Mouse (Mus musculus): ENCODE measurements around the gene Tet3.

Gene Tet3

DNA sequence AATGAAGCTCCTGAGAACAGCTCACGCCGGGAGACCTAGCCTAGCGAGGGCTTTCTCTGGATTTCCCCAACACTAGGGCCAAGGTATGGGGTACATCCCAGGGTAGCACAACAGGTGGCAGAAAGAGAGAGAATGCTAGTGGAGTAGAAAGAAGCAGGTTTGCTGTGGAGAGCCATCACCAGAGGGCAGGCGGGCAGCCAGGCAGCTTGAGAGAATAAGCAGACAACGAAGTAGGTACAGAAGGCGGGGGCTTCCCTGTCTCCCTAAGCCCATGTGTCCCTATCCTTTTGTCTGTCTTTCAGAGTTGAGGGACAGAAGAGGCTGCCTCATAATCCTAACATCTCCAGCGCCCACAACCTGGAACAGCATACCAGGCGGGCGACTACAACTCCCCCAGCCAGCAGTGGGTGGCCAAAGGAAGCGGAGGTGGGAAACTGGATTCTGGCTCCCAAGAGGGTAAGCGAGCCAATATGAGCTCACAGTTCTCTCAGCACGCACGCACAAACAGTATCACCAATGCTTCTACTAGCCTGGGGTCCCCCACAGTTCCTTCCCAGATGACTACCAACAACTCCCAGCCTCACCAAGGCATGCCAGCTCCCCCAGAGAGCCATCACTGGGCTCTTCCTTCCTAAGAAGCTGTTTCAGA lies 19.6 kb downstream of the Tet3 start:
- no peak for DNase-seq

DNA sequence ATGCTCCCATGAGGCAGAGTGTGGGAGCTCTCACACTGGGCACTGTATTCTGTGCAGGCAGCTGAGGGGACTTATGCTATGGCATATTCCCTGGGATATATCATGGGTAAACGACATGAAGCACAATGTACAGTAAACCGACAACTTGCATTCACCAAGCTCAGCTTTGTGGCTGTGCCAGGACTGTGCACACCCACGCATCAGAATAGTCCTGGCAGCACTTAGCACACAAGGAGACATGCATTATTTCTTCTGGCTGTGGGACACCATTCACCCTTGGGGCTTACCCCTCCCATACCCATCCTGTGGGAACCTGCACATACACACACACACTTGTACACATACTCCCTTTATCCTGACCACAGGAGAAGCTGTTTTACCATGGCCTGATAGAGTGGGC lies 20.3 kb downstream of the Tet3 start:
- no peak for DNase-seq

DNA sequence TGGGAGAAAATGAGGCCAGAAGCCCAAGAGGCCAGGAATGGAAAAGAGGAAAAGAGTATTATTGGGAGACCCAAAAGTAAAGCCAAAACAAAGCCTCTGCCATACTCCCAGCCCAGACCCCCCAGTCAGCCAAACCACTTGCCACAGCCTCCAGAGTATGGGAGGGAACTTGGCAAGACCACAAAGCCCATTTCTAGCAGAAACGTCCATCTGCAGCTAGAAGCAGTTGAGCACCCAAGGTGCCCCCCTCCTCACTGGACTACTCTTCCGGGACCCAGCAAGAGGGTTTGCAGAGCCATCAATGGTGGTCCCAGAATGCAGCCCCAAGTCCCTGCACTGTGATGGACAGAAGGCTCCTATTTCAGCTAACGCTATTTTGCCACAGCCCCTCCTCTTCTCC lies 21.1 kb downstream of the Tet3 start:
- DNase-seq = no peak

- no peak for DNase-seq
Observed at GRCm38 (mm10) chr6:83437225-83437624, 21.7 kb downstream of the Tet3 start.

GRCm38 (mm10) chr6:83436547-83436946 lies 22.3 kb downstream of the Tet3 start:
- no peak for DNase-seq

DNA sequence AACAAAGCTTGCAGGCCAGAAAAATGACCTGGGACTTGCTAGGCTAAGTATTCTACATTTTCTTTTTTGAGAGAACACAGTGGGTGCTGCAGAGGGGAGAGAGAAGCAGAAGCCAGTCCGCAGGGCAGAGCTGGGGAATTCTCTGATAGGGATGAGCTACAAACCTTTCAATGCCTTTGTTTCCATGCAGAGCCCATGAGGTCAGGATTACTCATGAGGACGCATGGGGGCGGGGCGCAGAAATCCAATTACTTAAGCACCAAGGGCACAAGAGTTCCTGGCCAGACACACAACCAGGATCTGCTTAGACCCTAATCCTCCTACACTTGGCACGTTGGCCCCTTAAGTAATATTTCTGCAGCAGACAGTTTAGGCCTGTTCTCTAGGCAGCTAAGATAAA lies 23.7 kb downstream of the Tet3 start:
- DNase-seq = no peak

DNA sequence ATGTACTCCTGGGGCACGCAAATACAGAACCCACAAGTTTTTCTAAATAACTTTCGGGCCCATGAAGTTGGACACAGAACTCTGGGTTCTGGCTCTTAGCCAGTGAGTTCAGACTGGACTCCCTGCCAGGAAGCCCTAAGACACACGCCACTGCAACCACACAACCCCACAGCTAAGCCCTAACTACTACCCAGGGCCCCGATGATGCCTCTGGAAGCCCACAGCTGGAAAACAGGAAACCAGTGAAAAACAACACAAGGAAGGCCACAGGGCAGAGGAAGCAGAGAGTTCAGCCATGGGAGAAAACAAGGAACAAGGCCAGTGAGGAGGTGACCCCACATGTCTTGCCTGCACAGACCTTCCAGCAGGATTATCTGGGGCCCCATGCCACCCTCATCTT lies 25.3 kb downstream of the Tet3 start:
- peak; percentile 50 for DNase-seq

GRCm38 (mm10) chr6:83432966-83433365 lies 25.9 kb downstream of the Tet3 start:
- no peak for DNase-seq

DNA sequence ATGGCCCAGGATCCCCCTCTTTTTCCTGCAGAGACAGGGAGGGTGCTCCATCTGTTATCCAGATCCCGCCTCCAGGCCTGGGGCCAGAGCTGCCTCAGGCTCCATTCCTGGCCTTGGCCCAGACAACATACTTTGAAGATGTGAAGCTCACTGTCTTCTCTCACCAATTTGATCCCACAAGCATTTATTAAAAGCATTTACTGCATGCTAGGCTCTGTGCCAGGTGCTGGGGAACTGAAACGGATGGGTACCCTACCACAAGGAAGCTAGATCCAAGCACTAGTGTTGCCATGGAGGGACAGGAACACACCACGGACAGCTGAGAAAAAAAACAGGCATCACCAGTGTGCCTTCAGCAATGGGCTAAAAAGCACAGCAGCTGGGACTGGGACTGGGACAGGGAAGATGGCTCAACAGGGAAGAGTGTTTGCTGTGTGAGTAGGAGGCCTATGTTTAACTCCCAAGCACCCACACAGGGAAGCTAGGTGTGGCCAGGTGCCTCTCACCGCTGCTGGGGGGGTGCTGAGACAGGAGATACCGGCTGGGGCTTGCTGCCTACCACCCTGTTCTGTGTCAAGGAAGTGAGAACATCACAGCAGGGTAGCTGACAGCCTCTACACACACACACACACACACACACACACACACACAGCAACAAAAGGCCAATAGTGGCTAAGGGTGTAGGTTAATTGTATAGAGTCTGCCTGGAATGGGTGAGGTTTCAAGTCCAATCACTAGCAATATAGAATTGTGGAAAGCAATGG lies 30.7 kb downstream of the Tet3 start:
- peak; percentile 66 for DNase-seq

DNA sequence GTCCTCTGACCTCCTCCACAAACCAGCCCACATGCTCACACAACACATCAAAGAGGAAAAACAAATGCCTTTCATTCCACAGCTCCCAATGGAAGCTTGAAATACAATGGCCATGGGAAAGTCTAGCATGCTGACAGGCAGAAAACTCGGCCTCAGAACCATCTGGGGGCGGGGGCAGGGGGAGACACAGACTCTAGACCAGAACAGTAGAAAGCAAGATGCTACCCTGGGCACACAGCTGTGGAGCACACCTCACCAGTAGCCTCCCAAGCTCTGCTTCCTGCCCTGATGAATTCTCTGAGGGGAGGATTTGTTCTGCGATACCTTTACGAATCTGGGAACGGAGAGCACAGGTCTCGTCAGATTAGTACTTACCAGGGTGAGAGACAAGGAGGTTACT lies 31.4 kb downstream of the Tet3 start:
- DNase-seq = no peak

GRCm38 (mm10) chr6:83426576-83426975 lies 32.3 kb downstream of the Tet3 start:
- no peak for DNase-seq

DNA sequence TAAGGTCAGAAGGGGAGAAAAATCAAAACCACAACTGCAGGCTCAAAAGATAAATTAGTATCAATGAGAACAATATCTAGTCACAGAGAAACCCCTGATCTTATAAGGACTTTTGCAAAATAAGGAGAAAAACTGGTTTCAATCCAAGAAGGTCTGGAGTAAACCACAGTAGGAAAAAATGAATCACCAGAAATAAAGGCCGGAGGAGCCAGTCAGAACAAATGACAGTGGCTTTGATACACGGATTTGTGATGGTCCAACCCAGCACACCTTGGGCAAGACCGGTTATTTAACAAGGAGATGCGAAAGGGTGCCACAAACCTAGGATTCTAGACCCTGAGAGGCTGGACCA lies 34.9 kb downstream of the Tet3 start:
- DNase-seq = no peak

DNA sequence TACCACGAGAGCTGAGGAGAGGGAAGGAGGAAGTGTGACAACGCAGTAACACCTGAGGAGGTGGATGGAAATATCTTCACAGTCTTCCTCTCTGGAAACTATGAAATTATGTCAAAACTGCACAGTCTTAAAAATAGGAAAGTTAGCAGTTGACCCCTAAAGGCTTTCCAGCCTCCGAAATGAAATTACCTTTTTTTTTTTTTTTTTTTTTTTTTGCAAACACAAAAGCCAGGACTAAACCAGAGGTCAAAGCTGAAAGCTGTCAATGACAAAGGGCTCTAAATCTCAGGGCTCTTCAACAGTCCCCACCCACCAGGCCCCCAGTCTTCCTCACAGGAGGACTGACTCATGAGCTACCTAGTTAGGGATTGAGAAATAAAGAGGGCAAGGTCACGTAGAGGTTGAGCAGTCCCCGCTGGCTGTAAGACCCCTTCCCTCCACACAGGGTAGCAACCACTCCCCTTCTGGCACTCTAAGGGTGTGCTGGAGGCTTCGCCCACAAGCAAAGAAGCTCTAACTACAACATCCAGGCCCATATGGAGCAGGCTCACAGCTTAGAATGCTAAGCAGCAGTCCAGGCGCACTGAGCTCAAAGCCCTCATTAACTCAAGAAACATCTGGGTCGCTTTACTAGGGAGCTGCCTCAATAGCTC lies 35.4 kb downstream of the Tet3 start:
- DNase-seq = no peak

GRCm38 (mm10) chr6:83421866-83422649 lies 36.8 kb downstream of the Tet3 start:
- DNase-seq = peak; percentile 88

GRCm38 (mm10) chr6:83419516-83419915 lies 39.4 kb downstream of the Tet3 start:
- no peak for DNase-seq

DNA sequence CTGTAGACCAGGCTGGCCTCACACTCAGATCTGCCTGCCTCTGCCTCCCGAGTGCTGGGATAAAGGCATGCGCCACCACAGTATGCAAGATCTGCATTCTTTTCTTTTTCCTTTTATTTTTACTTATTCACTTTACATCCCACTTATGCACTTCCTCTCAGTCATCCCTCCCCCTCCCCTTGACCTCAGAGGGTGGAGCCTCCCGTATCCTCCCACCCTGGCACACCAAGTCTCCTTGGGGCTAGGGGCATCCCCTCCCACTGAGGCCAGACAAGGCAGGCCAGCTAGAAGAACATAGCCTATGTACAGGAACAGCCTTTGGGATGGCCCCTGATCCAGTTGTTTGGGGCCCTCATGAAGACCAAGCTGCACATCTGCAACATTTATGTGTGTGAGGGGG lies 41.4 kb downstream of the Tet3 start:
- DNase-seq = no peak

DNA sequence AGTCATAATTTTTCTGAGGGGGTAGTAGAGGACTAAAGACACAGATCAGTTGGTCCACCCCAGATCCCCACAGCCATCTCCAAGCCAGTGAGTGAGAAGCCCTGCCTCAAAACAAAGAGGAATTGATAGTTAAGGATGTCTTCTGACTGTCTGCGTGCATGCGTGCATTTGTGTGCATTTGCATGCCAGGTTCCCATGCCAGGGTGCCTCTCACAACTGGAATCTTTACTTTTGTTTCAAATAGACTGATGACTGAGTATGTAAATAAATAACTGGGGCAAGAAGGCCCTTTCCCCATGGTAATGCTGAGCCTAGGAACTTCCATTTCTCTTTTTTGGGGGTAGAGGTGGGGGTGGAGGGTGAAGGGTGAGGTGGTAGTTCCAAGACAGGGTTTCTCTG lies 41.8 kb downstream of the Tet3 start:
- no peak for DNase-seq

- no peak for DNase-seq
Observed at GRCm38 (mm10) chr6:83416261-83417103, 42.4 kb downstream of the Tet3 start.

DNA sequence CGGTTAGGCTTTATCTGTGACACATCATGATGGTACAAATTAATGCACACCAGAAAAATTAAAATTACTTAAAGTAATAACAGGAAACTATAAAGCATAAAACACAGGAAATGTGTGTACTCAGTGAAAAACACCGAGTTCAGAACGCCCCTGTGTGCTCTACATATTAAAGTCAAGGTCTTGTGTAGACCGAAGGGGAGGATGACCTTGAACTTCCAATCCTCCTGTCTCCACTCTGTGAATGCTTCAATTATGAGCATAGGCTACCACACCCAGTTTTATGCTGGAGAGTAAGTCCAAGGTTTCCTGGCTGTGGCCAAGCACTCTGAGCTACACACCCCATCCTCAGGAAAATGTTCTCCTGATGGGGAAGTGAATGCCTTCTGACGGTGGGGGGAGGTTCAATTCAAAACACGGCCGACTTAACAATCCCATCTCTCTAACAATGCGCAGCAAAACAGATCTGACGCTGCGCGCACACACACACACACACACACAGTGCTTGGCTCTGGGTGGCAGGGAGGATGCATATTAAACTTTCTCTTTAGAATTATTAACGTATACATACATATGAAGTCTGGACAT lies 43.4 kb downstream of the Tet3 start:
- peak; percentile 30 for DNase-seq

GRCm38 (mm10) chr6:83414601-83415355 lies 44.1 kb downstream of the Tet3 start:
- DNase-seq = no peak

DNA sequence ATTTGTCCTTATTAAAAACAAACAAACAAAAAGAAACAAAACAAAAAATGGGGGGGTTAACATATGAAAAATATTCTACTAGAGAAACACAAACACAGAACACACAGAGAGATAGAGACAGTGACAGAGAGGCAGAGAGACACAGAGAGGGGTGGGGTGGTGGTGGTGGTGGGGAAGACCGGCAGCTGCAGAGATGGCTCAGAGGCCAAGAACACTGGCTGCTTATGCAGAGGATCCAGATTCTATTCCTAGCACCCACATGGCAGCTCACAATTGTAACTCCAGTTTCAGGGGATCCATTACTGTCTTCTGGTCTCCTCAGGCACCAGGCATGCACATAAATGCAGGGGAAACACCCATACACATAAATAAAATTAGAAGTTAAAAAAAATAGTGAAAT lies 45.2 kb downstream of the Tet3 start:
- DNase-seq = no peak
